Mouse (Mus musculus) forebrain, embryonic 15.5 days (tissue): ENCODE measurements around the gene Hsf4. TPM values are rescaled to one million over a fixed set of nuclear protein-coding genes. Genes with fewer than 3 reads are reported as not detected.

Source experiments
- ATAC-seq: fragments of 200-750 bp; cut with Nextera tagmentation; replicated peaks from 2 replicates; pipeline ENCODE4 v1.8.0; 2017; ENCODE audit warnings: mild to moderate bottlenecking, moderate TSS enrichment, moderate library complexity
- H3K27ac ChIP-seq: fragments of 300-500 bp; sonication (generic); replicated peaks from 2 replicates; pipeline ENCODE4 v1.5.1; 2015; ENCODE audit warnings: mild to moderate bottlenecking, inconsistent platforms
- H3K27me3 ChIP-seq: fragments of 300-500 bp; sonication (generic); 2 replicates; pipeline ENCODE4 v1.6.1; 2015; ENCODE audit warnings: inconsistent platforms
- H3K36me3 ChIP-seq: fragments of 300-500 bp; sonication (generic); 2 replicates; pipeline ENCODE4 v1.6.1; 2015; ENCODE audit warnings: mild to moderate bottlenecking, inconsistent platforms
- H3K4me1 ChIP-seq: fragments of 300-500 bp; sonication (generic); 2 replicates; pipeline ENCODE4 v1.6.1; 2015; ENCODE audit warnings: inconsistent platforms
- H3K4me2 ChIP-seq: fragments of 300-500 bp; sonication (generic); replicated peaks from 2 replicates; pipeline ENCODE4 v1.6.1; 2015; ENCODE audit warnings: mild to moderate bottlenecking, inconsistent platforms
- H3K4me3 ChIP-seq: fragments of 300-500 bp; sonication (generic); 2 replicates; pipeline ENCODE4 v1.5.1; 2015; ENCODE audit warnings: mild to moderate bottlenecking, inconsistent platforms
- H3K9ac ChIP-seq: fragments of 300-500 bp; sonication (generic); replicated peaks from 2 replicates; pipeline ENCODE4 v1.6.1; 2015; ENCODE audit warnings: mild to moderate bottlenecking, inconsistent platforms
- H3K9me3 ChIP-seq: fragments of 300-500 bp; sonication (generic); 2 replicates; pipeline ENCODE4 v1.6.1; 2016; ENCODE audit warnings: inconsistent platforms
- WGBS: fragments of 180-500 bp; shearing (Covaris S2); methylation state at CpG from one replicate; pipeline ENCODE4 v1.1.7; 2015; ENCODE audit warnings: mixed read lengths; 5-methylcytosine and 5-hydroxymethylcytosine counted together
- polyA plus RNA-seq: library from polyadenylated mRNA; unstranded; fragments of >200 nt; fragmentation: Nextera tagmentation; extraction: Ambion mirVana; gene quantifications from 2 replicates; pipeline ENCODE4 v1.2.1, GENCODE M21; 2015

Hsf4 gene
- polyA plus RNA-seq, 1 experiment from 2014 or later: 0.34 TPM

DNA sequence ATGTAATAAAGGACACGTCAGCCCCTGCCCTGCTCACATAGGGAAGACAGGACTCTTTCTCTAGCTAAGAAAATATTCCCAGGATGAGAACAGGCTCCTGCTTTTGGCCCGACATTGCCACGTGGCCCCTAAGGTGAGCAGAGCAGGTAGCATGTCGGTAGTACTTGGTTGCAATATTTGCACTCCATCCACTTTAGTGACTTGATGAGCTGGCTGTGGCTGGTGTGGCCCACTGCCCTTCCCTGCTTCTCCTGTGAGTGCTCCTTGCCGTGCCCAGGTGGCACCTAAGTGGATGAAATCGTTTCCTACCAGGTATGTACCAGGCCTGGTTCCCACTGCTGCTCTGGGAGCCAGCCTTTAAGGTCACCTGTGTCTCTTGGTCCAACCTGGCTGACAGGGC, 17.6 kb upstream of the Hsf4 start:
- ATAC-seq: no peak
- peaks cover 17% of the 10 kb centered on the region for H3K27me3 ChIP-seq
- H3K4me1 ChIP-seq: peaks cover 14% of the 10 kb centered on the region
- no peak overlapping the region for H3K9ac ChIP-seq
- no peak overlapping the region for H3K27ac ChIP-seq
- H3K9me3 ChIP-seq: no peaks in the 10 kb centered on the region
- WGBS: 93% methylated on average over 6 of the region's 6 CpGs
- H3K36me3 ChIP-seq: peaks cover 44% of the 10 kb centered on the region
- H3K4me2 ChIP-seq: no peak overlapping the region
- H3K4me3 ChIP-seq: no peak overlapping the region

- Histone ChIP-seq H3K27me3 (peaks cover 18% of the 10 kb centered on the region), H3K4me1 (peaks cover 14% of the 10 kb centered on the region), H3K27ac (no peak overlapping the region), H3K4me2 (no peak overlapping the region), H3K4me3 (no peak overlapping the region), H3K9ac (no peak overlapping the region), H3K36me3 (peaks cover 41% of the 10 kb centered on the region), H3K9me3 (no peaks in the 10 kb centered on the region)
- no peak for ATAC-seq
- 88% methylated on average over 10 of the region's 10 CpGs for WGBS
Observed at GRCm38 (mm10) chr8:105252680-105253537, 16.7 kb upstream of the Hsf4 start.

DNA sequence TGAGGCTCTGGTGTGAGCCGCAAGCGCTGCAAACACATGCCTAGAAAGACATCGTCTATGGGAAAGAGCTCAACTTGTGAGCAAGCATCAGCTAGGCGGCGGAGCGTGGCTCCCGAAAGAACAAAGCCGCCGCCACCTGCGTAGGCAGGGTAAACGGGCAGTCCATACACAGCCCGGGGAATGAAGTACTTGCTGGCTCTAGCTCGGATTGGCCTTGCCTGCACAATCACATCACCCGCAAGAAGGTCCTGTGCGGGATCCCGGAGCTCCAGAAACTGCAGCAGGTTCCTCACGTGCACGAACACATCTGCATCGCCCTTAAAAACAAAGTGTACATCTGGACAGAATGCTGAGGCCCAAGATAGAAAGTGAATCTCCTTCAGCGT, 15.8 kb upstream of the Hsf4 start:
- H3K27ac ChIP-seq: no peak overlapping the region
- WGBS: 28% methylated on average over 20 of the region's 20 CpGs
- peaks cover 17% of the 10 kb centered on the region for H3K4me1 ChIP-seq
- peak overlapping the region; percentile 70 for H3K4me3 ChIP-seq
- H3K9ac ChIP-seq: 0 out of 2 replicates have a peak overlapping the region, but pooled peaks have one; percentile 6
- peaks cover 32% of the 10 kb centered on the region for H3K36me3 ChIP-seq
- H3K9me3 ChIP-seq: no peaks in the 10 kb centered on the region
- ATAC-seq: peak; percentile 59
- peaks cover 27% of the 10 kb centered on the region for H3K27me3 ChIP-seq
- H3K4me2 ChIP-seq: peak overlapping the region; percentile 99

DNA sequence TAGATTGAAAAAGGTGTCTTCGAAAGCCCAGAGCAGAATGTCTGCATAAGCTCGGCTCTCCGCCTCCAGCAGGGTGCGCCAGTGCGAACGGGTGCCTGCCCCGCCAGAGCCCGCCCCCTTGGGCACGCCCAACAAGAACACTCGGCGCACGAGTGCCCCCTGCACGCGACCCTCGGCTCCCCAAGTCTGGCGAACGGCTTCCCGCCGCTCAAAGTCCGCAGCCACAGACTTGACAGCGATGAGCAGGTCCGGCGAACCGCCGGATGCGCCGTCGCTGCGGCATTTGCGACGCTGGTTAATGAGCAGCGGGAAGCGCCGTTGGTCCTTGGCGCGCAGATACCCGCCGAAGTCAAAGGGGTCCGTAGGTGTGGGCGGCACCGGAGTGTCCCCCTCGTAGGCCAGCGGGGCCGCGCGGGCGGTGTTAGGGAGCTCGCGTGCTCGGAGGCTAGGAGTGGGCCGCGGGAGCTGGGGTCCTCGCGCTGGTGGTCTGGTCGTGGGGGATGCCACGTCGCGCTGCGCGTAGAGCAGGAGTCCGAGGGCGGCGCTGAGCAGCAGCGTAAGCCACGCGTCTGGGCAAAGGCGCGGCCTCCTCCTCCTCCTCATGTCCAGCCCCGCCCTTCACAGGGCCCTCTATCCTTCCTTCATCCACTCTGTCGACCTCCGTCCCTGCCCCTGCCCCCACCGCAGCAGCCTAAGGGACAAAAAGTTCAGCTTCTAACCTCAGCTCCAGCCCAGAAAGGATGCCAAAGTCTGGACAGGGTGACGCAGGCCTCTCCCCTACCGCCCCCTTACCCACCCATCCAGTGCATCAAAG, 15.2 kb upstream of the Hsf4 start:
- Histone ChIP-seq H3K4me3 (peak overlapping the region; percentile 70), H3K36me3 (peaks cover 26% of the 10 kb centered on the region), H3K27ac (no peak overlapping the region; the same call in 1 of the 2 replicates), H3K4me2 (peak overlapping the region; percentile 99), H3K4me1 (peaks cover 23% of the 10 kb centered on the region), H3K9ac (peak overlapping the region; percentile 67), H3K27me3 (peaks cover 33% of the 10 kb centered on the region), H3K9me3 (no peaks in the 10 kb centered on the region)
- under 1% methylated on average over 73 of the region's 74 CpGs for WGBS
- ATAC-seq: peak; percentile 88

DNA sequence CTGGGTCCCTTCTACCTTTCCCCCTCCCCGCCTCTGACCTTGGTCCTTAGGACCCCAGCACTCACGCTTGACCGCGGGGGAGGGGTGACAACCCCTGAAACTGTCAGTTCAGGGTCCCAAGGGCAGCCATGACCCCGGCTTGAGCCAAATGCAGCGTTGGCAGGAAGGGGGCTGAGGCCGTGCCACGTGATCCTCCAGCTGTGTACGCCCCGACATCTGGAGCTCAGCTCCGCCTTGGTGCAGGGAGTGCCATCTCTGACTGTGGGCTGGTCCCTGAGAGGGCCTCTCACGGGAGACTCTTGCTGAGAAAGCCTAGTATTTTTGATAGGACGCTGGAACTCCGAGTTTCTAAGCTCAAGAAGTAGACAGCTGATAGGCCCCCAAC, 14.6 kb upstream of the Hsf4 start, which contains the start of gene B3gnt9:
B3gnt9 (minus strand) TSS at position 188 of the 385 bp plus-strand sequence.
- no peak for ATAC-seq
- 2% methylated on average over 14 of the region's 14 CpGs for WGBS
- Histone ChIP-seq H3K36me3 (peaks cover 20% of the 10 kb centered on the region), H3K9ac (peak within 1 kb of the TSS; percentile 67), H3K9me3 (no peaks in the 10 kb centered on the region), H3K4me1 (peaks cover 29% of the 10 kb centered on the region), H3K27ac (no peak within 1 kb of the TSS; the same call in 1 of the 2 replicates), H3K4me3 (peak within 1 kb of the TSS; percentile 70), H3K4me2 (peak within 1 kb of the TSS; percentile 99), H3K27me3 (peaks cover 39% of the 10 kb centered on the region)

DNA sequence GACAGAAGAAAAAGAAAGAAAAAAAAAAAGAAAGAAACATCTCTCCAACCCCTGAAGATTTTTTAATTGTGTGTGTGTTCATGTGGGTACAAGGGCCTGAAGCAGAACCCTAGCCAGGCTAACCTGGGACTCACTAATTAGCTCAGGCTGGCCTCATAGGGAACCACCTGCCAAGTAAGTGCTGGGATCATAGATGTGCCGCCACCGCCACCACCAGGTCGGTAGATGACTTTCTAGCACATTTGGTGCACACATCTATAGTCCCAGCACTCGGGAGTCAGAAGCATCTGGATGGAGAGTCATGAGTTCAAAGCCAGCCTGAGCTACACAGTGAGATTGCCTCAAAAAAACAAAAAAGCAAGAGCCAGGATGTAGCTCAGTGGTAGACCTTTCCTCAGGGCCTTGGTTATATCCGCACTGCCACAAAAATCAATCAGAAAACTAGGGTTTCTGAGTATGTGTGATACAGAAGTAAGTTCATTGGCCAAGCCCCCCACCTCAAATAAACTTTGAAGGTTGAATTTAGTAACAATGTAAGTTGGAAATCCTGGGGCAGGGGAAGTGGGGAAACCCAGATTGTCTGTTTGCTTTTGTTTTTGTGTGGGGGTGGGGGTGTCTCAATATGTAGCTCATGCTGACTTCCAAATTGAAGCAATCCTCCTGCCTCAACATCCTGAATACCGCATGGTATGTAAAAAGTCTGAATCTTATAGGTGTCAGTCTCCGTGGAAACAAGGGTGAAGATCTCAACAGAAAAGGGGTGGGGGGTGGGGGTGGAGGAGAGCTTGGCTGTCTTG, 12.1 kb upstream of the Hsf4 start:
- no peak overlapping the region for H3K4me2 ChIP-seq
- peaks cover 30% of the 10 kb centered on the region for H3K4me1 ChIP-seq
- no peaks in the 10 kb centered on the region for H3K9me3 ChIP-seq
- 71% methylated on average over 7 of the region's 7 CpGs for WGBS
- no peak overlapping the region for H3K27ac ChIP-seq
- H3K9ac ChIP-seq: no peak overlapping the region
- H3K27me3 ChIP-seq: peaks cover 60% of the 10 kb centered on the region
- H3K4me3 ChIP-seq: no peak overlapping the region
- H3K36me3 ChIP-seq: no peaks in the 10 kb centered on the region
- no peak for ATAC-seq

GRCm38 (mm10) chr8:105258911-105259720, 10.5 kb upstream of the Hsf4 start:
- Histone ChIP-seq H3K9ac (peak overlapping the region; percentile 27), H3K4me3 (peak overlapping the region; percentile 41), H3K27ac (no peak overlapping the region), H3K4me2 (peak overlapping the region; percentile 80), H3K4me1 (peaks cover 30% of the 10 kb centered on the region), H3K9me3 (no peaks in the 10 kb centered on the region), H3K36me3 (no peaks in the 10 kb centered on the region), H3K27me3 (peaks cover 73% of the 10 kb centered on the region)
- peak; percentile 21; the same call in 1 of the 2 replicates for ATAC-seq
- 3% methylated on average over 55 of the region's 55 CpGs for WGBS

DNA sequence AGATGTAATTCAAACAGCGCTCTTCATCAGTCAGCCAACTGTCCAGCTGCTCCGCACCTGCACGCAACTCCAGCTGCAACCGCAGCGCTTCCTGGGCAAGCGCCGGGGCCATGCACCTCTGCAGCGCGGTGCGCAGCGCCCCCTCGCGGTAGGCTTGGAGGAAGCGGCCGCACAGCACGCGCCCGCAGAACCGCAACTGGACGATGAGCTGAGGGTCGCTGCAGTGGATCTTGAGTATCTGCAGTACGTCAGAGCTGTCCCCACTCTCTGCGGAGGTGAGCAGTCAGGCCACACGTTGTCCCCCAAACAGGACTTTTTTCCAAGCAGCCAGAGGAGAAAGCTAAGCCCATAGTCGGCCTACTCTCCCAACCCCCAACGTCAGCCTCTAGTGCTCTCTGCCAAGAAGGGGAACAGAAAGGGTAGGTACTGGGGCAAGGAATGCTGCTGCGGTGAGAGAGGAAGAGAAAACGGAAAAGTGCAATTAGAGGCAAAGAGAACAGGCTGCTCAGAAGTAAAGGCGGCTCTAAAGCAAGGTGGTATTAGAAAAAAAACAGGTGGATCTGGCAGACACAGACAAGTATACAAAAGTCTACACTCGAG, 9.8 kb upstream of the Hsf4 start:
- Histone ChIP-seq H3K4me1 (peaks cover 29% of the 10 kb centered on the region), H3K4me3 (peak overlapping the region; percentile 41), H3K27me3 (peaks cover 77% of the 10 kb centered on the region), H3K27ac (no peak overlapping the region), H3K9ac (peak overlapping the region; percentile 27), H3K36me3 (no peaks in the 10 kb centered on the region), H3K9me3 (no peaks in the 10 kb centered on the region), H3K4me2 (peak overlapping the region; percentile 80)
- ATAC-seq: peak; percentile 49
- 3% methylated on average over 30 of the region's 30 CpGs for WGBS

DNA sequence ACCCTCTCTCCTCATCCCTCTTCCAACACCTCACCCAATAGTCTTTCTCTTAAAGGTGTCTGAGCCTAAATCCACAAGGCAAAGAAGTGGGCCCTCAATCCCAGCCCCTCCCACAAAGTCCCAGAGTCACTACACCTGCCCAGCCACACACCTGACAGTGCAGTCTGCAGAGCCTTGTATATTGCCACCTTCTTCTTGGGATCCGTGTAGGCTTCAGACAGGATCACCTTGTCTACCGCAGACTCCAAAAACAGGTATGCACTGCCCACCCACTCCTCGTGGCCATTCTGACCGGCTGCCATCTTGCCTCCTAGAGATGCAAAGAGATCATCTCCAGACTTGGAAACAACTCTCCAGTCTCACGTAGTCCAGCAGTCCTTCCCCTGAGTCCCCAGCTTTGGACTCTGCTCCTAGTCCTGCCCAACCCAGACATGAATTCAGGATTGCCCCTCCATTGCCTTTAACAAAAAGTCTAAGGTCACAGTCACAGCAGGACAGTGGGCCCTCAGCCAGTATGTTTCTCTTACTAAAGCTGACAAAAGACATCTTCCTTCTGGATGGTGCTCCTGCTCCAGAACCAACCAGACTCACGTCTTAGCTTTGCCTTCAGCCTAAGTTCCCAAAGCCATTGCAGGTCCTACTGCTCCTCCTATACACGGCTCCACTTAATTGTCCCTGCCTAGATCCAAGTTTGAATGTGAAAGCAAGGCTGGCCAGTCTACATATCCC, 9.1 kb upstream of the Hsf4 start:
- no peak overlapping the region for H3K27ac ChIP-seq
- no peaks in the 10 kb centered on the region for H3K9me3 ChIP-seq
- no peak overlapping the region for H3K9ac ChIP-seq
- no peaks in the 10 kb centered on the region for H3K36me3 ChIP-seq
- H3K4me2 ChIP-seq: no peak overlapping the region
- WGBS: 61% methylated on average over 7 of the region's 7 CpGs
- H3K27me3 ChIP-seq: peaks cover 78% of the 10 kb centered on the region
- ATAC-seq: no peak
- H3K4me3 ChIP-seq: no peak overlapping the region
- peaks cover 27% of the 10 kb centered on the region for H3K4me1 ChIP-seq

GRCm38 (mm10) chr8:105261326-105261980, 8.1 kb upstream of the Hsf4 start:
- H3K36me3 ChIP-seq: no peaks in the 10 kb centered on the region
- H3K9me3 ChIP-seq: peaks cover 4% of the 10 kb centered on the region; the same call in 1 of the 2 replicates
- no peak overlapping the region for H3K4me2 ChIP-seq
- H3K27me3 ChIP-seq: peaks cover 77% of the 10 kb centered on the region
- no peak for ATAC-seq
- 85% methylated on average over 12 of the region's 12 CpGs for WGBS
- no peak overlapping the region for H3K4me3 ChIP-seq
- no peak overlapping the region for H3K27ac ChIP-seq
- H3K4me1 ChIP-seq: peaks cover 27% of the 10 kb centered on the region
- H3K9ac ChIP-seq: no peak overlapping the region
